Mouse (Mus musculus): Measurements from ENCODE around the gene Cdc6. TPM values are rescaled to one million over a fixed set of nuclear protein-coding genes. Genes with fewer than 3 reads are reported as not detected.

The Cdc6 gene
- polyA plus RNA-seq, 1 experiment = 24.1 TPM

- peaks cover 100% of the 10 kb centered on the region for H3K79me2 ChIP-seq (ENCODE audit: control insufficient read depth, insufficient read depth)
- no peak overlapping the region for H3ac ChIP-seq (ENCODE audit: control insufficient read depth, insufficient read length, low read depth)
- peaks cover 29% of the 10 kb centered on the region for H3K36me3 ChIP-seq (ENCODE audit: control insufficient read depth, insufficient read depth)
- peak overlapping the region; percentile 6 for H3K4me3 ChIP-seq (ENCODE audit: insufficient read depth, poor library complexity, severe bottlenecking)
- no peaks in the 10 kb centered on the region for H3K27me3 ChIP-seq (ENCODE audit: control insufficient read depth, insufficient read depth, insufficient read length)
- H3K79me3 ChIP-seq (ENCODE audit: low read depth) = peaks cover 72% of the 10 kb centered on the region
- TF ChIP-seq CEBPB (IDR thresholded peaks at IDR 0.05; ENCODE audit: low read depth) = no peak
- no peak for TF ChIP-seq USF1 (IDR thresholded peaks at IDR 0.05; ENCODE audit: low read depth)
- TF ChIP-seq MAX (IDR thresholded peaks at IDR 0.05) = no peak
- TF ChIP-seq MYOD1 (IDR thresholded peaks at IDR 0.05; ENCODE audit: control insufficient read depth, insufficient read length, low read depth) = no peak
- no peak for TF ChIP-seq CTCF (IDR thresholded peaks at IDR 0.05; ENCODE audit: control insufficient read depth, insufficient read depth, insufficient read length)
- no peak for TF ChIP-seq FOSL1 (IDR thresholded peaks at IDR 0.05; ENCODE audit: insufficient read depth, low read length, poor library complexity, severe bottlenecking)
- TF ChIP-seq MYOG (IDR thresholded peaks at IDR 0.05; ENCODE audit: control insufficient read depth, extremely low read depth, insufficient read length) = no peak
Measured at GRCm38 (mm10) chr11:98950484-98950883, 42.9 kb downstream of the Cdc6 start.

GRCm38 (mm10) chr11:98951026-98951906, 43.7 kb downstream of the Cdc6 start:
- peaks cover 100% of the 10 kb centered on the region for H3K79me2 ChIP-seq (ENCODE audit: control insufficient read depth, insufficient read depth)
- peaks cover 68% of the 10 kb centered on the region for H3K79me3 ChIP-seq (ENCODE audit: low read depth)
- H3K4me3 ChIP-seq (ENCODE audit: insufficient read depth, poor library complexity, severe bottlenecking) = no peak overlapping the region
- TF ChIP-seq CEBPB (IDR thresholded peaks at IDR 0.05; ENCODE audit: low read depth) (no peak), USF1 (IDR thresholded peaks at IDR 0.05; ENCODE audit: low read depth) (no peak), MAX (IDR thresholded peaks at IDR 0.05) (no peak), MYOG (IDR thresholded peaks at IDR 0.05; ENCODE audit: control insufficient read depth, extremely low read depth, insufficient read length) (no peak), MYOD1 (IDR thresholded peaks at IDR 0.05; ENCODE audit: control insufficient read depth, insufficient read length, low read depth) (no peak), FOSL1 (IDR thresholded peaks at IDR 0.05; ENCODE audit: insufficient read depth, low read length, poor library complexity, severe bottlenecking) (no peak), CTCF (IDR thresholded peaks at IDR 0.05; ENCODE audit: control insufficient read depth, insufficient read depth, insufficient read length) (no peak)
- peaks cover 33% of the 10 kb centered on the region for H3K36me3 ChIP-seq (ENCODE audit: control insufficient read depth, insufficient read depth)
- no peaks in the 10 kb centered on the region for H3K27me3 ChIP-seq (ENCODE audit: control insufficient read depth, insufficient read depth, insufficient read length)
- peak overlapping the region; percentile 66 for H3ac ChIP-seq (ENCODE audit: control insufficient read depth, insufficient read length, low read depth)

- no peak for TF ChIP-seq MYOD1 (IDR thresholded peaks at IDR 0.05; ENCODE audit: control insufficient read depth, insufficient read length, low read depth)
- no peak for TF ChIP-seq MYOG (IDR thresholded peaks at IDR 0.05; ENCODE audit: control insufficient read depth, extremely low read depth, insufficient read length)
- no peak for TF ChIP-seq USF1 (IDR thresholded peaks at IDR 0.05; ENCODE audit: low read depth)
- no peak for TF ChIP-seq CTCF (IDR thresholded peaks at IDR 0.05; ENCODE audit: control insufficient read depth, insufficient read depth, insufficient read length)
- TF ChIP-seq MAX (IDR thresholded peaks at IDR 0.05) = no peak
- TF ChIP-seq FOSL1 (IDR thresholded peaks at IDR 0.05; ENCODE audit: insufficient read depth, low read length, poor library complexity, severe bottlenecking) = no peak
- no peak for TF ChIP-seq CEBPB (IDR thresholded peaks at IDR 0.05; ENCODE audit: low read depth)
- no peak overlapping the region for H3ac ChIP-seq (ENCODE audit: control insufficient read depth, insufficient read length, low read depth)
- H3K36me3 ChIP-seq (ENCODE audit: control insufficient read depth, insufficient read depth) = peaks cover 41% of the 10 kb centered on the region
- H3K27me3 ChIP-seq (ENCODE audit: control insufficient read depth, insufficient read depth, insufficient read length) = no peaks in the 10 kb centered on the region
- peaks cover 66% of the 10 kb centered on the region for H3K79me3 ChIP-seq (ENCODE audit: low read depth)
- H3K4me3 ChIP-seq (ENCODE audit: insufficient read depth, poor library complexity, severe bottlenecking) = no peak overlapping the region
- peaks cover 100% of the 10 kb centered on the region for H3K79me2 ChIP-seq (ENCODE audit: control insufficient read depth, insufficient read depth)
Measured at GRCm38 (mm10) chr11:98952111-98952510, 44.5 kb downstream of the Cdc6 start.

- no peak for TF ChIP-seq FOSL1 (IDR thresholded peaks at IDR 0.05; ENCODE audit: insufficient read depth, low read length, poor library complexity, severe bottlenecking)
- TF ChIP-seq USF1 (IDR thresholded peaks at IDR 0.05; ENCODE audit: low read depth) = no peak
- no peak for TF ChIP-seq CEBPB (IDR thresholded peaks at IDR 0.05; ENCODE audit: low read depth)
- TF ChIP-seq MAX (IDR thresholded peaks at IDR 0.05) = no peak
- no peak for TF ChIP-seq CTCF (IDR thresholded peaks at IDR 0.05; ENCODE audit: control insufficient read depth, insufficient read depth, insufficient read length)
- TF ChIP-seq MYOG (IDR thresholded peaks at IDR 0.05; ENCODE audit: control insufficient read depth, extremely low read depth, insufficient read length) = no peak
- Histone ChIP-seq H3K27me3 (ENCODE audit: control insufficient read depth, insufficient read depth, insufficient read length) (no peaks in the 10 kb centered on the region), H3K4me3 (ENCODE audit: insufficient read depth, poor library complexity, severe bottlenecking) (no peak overlapping the region)
Measured at GRCm38 (mm10) chr11:98952736-98953135, 45.1 kb downstream of the Cdc6 start.

GRCm38 (mm10) chr11:98953361-98953760, 45.8 kb downstream of the Cdc6 start:
- Histone ChIP-seq H3K36me3 (ENCODE audit: control insufficient read depth, insufficient read depth) (peaks cover 43% of the 10 kb centered on the region), H3K4me3 (ENCODE audit: insufficient read depth, poor library complexity, severe bottlenecking) (no peak overlapping the region), H3K27me3 (ENCODE audit: control insufficient read depth, insufficient read depth, insufficient read length) (no peaks in the 10 kb centered on the region), H3K79me2 (ENCODE audit: control insufficient read depth, insufficient read depth) (peaks cover 99% of the 10 kb centered on the region), H3K79me3 (ENCODE audit: low read depth) (peaks cover 58% of the 10 kb centered on the region), H3ac (ENCODE audit: control insufficient read depth, insufficient read length, low read depth) (no peak overlapping the region)
- no peak for TF ChIP-seq MYOD1 (IDR thresholded peaks at IDR 0.05; ENCODE audit: control insufficient read depth, insufficient read length, low read depth)

More at GRCm38 (mm10) chr11:98952736-98953135, 45.1 kb downstream of the Cdc6 start:
- no peak overlapping the region for H3ac ChIP-seq (ENCODE audit: control insufficient read depth, insufficient read length, low read depth)
- H3K36me3 ChIP-seq (ENCODE audit: control insufficient read depth, insufficient read depth) = peaks cover 41% of the 10 kb centered on the region
- peaks cover 64% of the 10 kb centered on the region for H3K79me3 ChIP-seq (ENCODE audit: low read depth)
- H3K79me2 ChIP-seq (ENCODE audit: control insufficient read depth, insufficient read depth) = peaks cover 99% of the 10 kb centered on the region
